Mouse (Mus musculus) heart, embryonic 11.5 days (tissue): ENCODE measurements around the gene Rimbp2. TPM values are rescaled to one million over a fixed set of nuclear protein-coding genes. Genes with fewer than 3 reads are reported as not detected.

Source experiments
- ATAC-seq: fragments of 200-750 bp; cut with Nextera tagmentation; replicated peaks from 2 replicates; pipeline ENCODE4 v1.8.0; 2017; ENCODE audit warnings: moderate library complexity; ENCODE audit not compliant: insufficient number of reproducible peaks, low FRiP score, low TSS enrichment
- H3K27ac ChIP-seq: fragments of 300-500 bp; sonication (generic); 2 replicates; pipeline ENCODE4 v1.5.1; 2014; ENCODE audit warnings: mild to moderate bottlenecking, low read depth, low read length
- H3K27me3 ChIP-seq: fragments of 300-500 bp; sonication (generic); 2 replicates; pipeline ENCODE4 v1.6.1; 2014; ENCODE audit warnings: mild to moderate bottlenecking, low read length, mixed read lengths; ENCODE audit not compliant: control insufficient read depth, insufficient read depth
- H3K36me3 ChIP-seq: fragments of 300-500 bp; sonication (generic); 2 replicates; pipeline ENCODE4 v1.6.1; 2014; ENCODE audit warnings: mild to moderate bottlenecking, low read length, moderate library complexity, mixed read lengths; ENCODE audit not compliant: control insufficient read depth, insufficient read depth
- H3K4me1 ChIP-seq: fragments of 300-500 bp; sonication (generic); 2 replicates; pipeline ENCODE4 v1.6.1; 2014; ENCODE audit warnings: low read length; ENCODE audit not compliant: control insufficient read depth, insufficient read depth
- H3K4me2 ChIP-seq: fragments of 300-500 bp; sonication (generic); 2 replicates; pipeline ENCODE4 v1.6.1; 2014; ENCODE audit warnings: mild to moderate bottlenecking, moderate library complexity
- H3K4me3 ChIP-seq: fragments of 300-500 bp; sonication (generic); 2 replicates; pipeline ENCODE4 v1.5.1; 2014; ENCODE audit warnings: low read depth, low read length
- H3K9ac ChIP-seq: fragments of 300-500 bp; sonication (generic); 2 replicates; pipeline ENCODE4 v1.6.1; 2014; ENCODE audit warnings: mild to moderate bottlenecking, low read depth, low read length, moderate library complexity
- H3K9me3 ChIP-seq: fragments of 300-500 bp; sonication (generic); replicated peaks from 2 replicates; pipeline ENCODE4 v1.6.1; 2016; ENCODE audit warnings: low read length; ENCODE audit not compliant: control insufficient read depth
- WGBS: fragments of 180-500 bp; shearing (Covaris S2); extraction: QIAGEN DNeasy Blood & Tissue Kit; methylation state at CpG from one replicate; pipeline ENCODE4 v1.1.7; 2014; ENCODE audit not compliant: insufficient replicate concordance; 5-methylcytosine and 5-hydroxymethylcytosine counted together
- polyA plus RNA-seq: library from polyadenylated mRNA; unstranded; fragments of >200 nt; fragmentation: Nextera tagmentation; extraction: Ambion mirVana; gene quantifications from 2 replicates; pipeline ENCODE4 v1.2.1, GENCODE M21; 2014

The Rimbp2 gene
- polyA plus RNA-seq, 1 experiment from 2014 or later, result 0.03 TPM

GRCm38 (mm10) chr5:128845033-128845432 is 108.3 kb downstream of the Rimbp2 start:
- Histone ChIP-seq H3K4me1 (no peaks in the 10 kb centered on the region), H3K27me3 (no peaks in the 10 kb centered on the region), H3K9me3 (no peaks in the 10 kb centered on the region), H3K4me2 (no peak overlapping the region), H3K9ac (no peak overlapping the region), H3K36me3 (no peaks in the 10 kb centered on the region), H3K27ac (no peak overlapping the region), H3K4me3 (no peak overlapping the region)
- WGBS, result 84% methylated on average over 11 of the region's 11 CpGs
- no peak for ATAC-seq

- 39% methylated on average over 2 of the region's 2 CpGs for WGBS
- Histone ChIP-seq H3K36me3 (no peaks in the 10 kb centered on the region), H3K4me2 (no peak overlapping the region), H3K4me1 (no peaks in the 10 kb centered on the region), H3K4me3 (no peak overlapping the region), H3K27me3 (no peaks in the 10 kb centered on the region), H3K9ac (no peak overlapping the region), H3K27ac (no peak overlapping the region), H3K9me3 (no peaks in the 10 kb centered on the region)
- no peak for ATAC-seq
Observed at GRCm38 (mm10) chr5:128843982-128844381, 109.3 kb downstream of the Rimbp2 start.

- no peak for ATAC-seq
- H3K36me3 ChIP-seq, result no peaks in the 10 kb centered on the region
- WGBS, result 59% methylated on average over 4 of the region's 4 CpGs
- no peak overlapping the region for H3K27ac ChIP-seq
- H3K4me3 ChIP-seq, result no peak overlapping the region
- H3K9me3 ChIP-seq, result no peaks in the 10 kb centered on the region
- H3K4me1 ChIP-seq, result no peaks in the 10 kb centered on the region
- no peak overlapping the region for H3K4me2 ChIP-seq
- H3K9ac ChIP-seq, result no peak overlapping the region
- no peaks in the 10 kb centered on the region for H3K27me3 ChIP-seq
Observed at GRCm38 (mm10) chr5:128841541-128841940, 111.7 kb downstream of the Rimbp2 start.

GRCm38 (mm10) chr5:128837045-128837444 is 116.2 kb downstream of the Rimbp2 start:
- no peak overlapping the region for H3K27ac ChIP-seq
- no peak for ATAC-seq
- no peaks in the 10 kb centered on the region for H3K27me3 ChIP-seq
- no peaks in the 10 kb centered on the region for H3K4me1 ChIP-seq
- no peak overlapping the region for H3K4me3 ChIP-seq
- no peaks in the 10 kb centered on the region for H3K36me3 ChIP-seq
- H3K9me3 ChIP-seq, result no peaks in the 10 kb centered on the region
- H3K9ac ChIP-seq, result no peak overlapping the region
- no peak overlapping the region for H3K4me2 ChIP-seq
- 84% methylated on average over 7 of the region's 7 CpGs for WGBS

GRCm38 (mm10) chr5:128834126-128834525 is 119.2 kb downstream of the Rimbp2 start:
- H3K36me3 ChIP-seq, result no peaks in the 10 kb centered on the region
- no peaks in the 10 kb centered on the region for H3K9me3 ChIP-seq
- no peak overlapping the region for H3K4me3 ChIP-seq
- no peak overlapping the region for H3K9ac ChIP-seq
- 70% methylated on average over 8 of the region's 8 CpGs for WGBS
- H3K4me2 ChIP-seq, result no peak overlapping the region
- H3K4me1 ChIP-seq, result no peaks in the 10 kb centered on the region
- ATAC-seq, result no peak
- H3K27me3 ChIP-seq, result no peaks in the 10 kb centered on the region
- H3K27ac ChIP-seq, result no peak overlapping the region

- Histone ChIP-seq H3K9ac (no peak overlapping the region), H3K4me3 (no peak overlapping the region), H3K27ac (no peak overlapping the region), H3K27me3 (no peaks in the 10 kb centered on the region), H3K4me2 (no peak overlapping the region), H3K4me1 (no peaks in the 10 kb centered on the region), H3K36me3 (no peaks in the 10 kb centered on the region), H3K9me3 (no peaks in the 10 kb centered on the region)
- no peak for ATAC-seq
- 79% methylated on average over 3 of the region's 3 CpGs for WGBS
Observed at GRCm38 (mm10) chr5:128822843-128823242, 130.4 kb downstream of the Rimbp2 start.

- WGBS, result 60% methylated on average over 12 of the region's 12 CpGs
- Histone ChIP-seq H3K27ac (no peak overlapping the region), H3K4me2 (no peak overlapping the region), H3K9me3 (no peaks in the 10 kb centered on the region), H3K4me1 (no peaks in the 10 kb centered on the region), H3K27me3 (no peaks in the 10 kb centered on the region), H3K9ac (no peak overlapping the region), H3K4me3 (no peak overlapping the region), H3K36me3 (no peaks in the 10 kb centered on the region)
- ATAC-seq, result no peak
Observed at GRCm38 (mm10) chr5:128819638-128820285, 133.5 kb downstream of the Rimbp2 start.

- WGBS, result 74% methylated on average over 8 of the region's 8 CpGs
- Histone ChIP-seq H3K27ac (no peak overlapping the region), H3K4me2 (no peak overlapping the region), H3K36me3 (no peaks in the 10 kb centered on the region), H3K4me1 (no peaks in the 10 kb centered on the region), H3K9ac (no peak overlapping the region), H3K4me3 (no peak overlapping the region), H3K9me3 (no peaks in the 10 kb centered on the region), H3K27me3 (no peaks in the 10 kb centered on the region)
- no peak for ATAC-seq
Observed at GRCm38 (mm10) chr5:128815629-128816028, 137.7 kb downstream of the Rimbp2 start.

GRCm38 (mm10) chr5:128815078-128815477 is 138.2 kb downstream of the Rimbp2 start:
- 85% methylated on average over 6 of the region's 6 CpGs for WGBS

More at GRCm38 (mm10) chr5:128815078-128815477, 138.2 kb downstream of the Rimbp2 start:
- Histone ChIP-seq H3K27ac (no peak overlapping the region), H3K9ac (no peak overlapping the region), H3K27me3 (no peaks in the 10 kb centered on the region), H3K9me3 (no peaks in the 10 kb centered on the region), H3K4me1 (no peaks in the 10 kb centered on the region), H3K4me3 (no peak overlapping the region), H3K4me2 (no peak overlapping the region), H3K36me3 (no peaks in the 10 kb centered on the region)
- ATAC-seq, result no peak
